Mouse (Mus musculus) cerebellum, adult 9-11 months (tissue): ENCODE measurements around the gene Vmn2r61.

Experiments used
- DNase-seq: peaks from one replicate; pipeline ENCODE4 v3.0.0; 2022

The Vmn2r61 gene

DNA sequence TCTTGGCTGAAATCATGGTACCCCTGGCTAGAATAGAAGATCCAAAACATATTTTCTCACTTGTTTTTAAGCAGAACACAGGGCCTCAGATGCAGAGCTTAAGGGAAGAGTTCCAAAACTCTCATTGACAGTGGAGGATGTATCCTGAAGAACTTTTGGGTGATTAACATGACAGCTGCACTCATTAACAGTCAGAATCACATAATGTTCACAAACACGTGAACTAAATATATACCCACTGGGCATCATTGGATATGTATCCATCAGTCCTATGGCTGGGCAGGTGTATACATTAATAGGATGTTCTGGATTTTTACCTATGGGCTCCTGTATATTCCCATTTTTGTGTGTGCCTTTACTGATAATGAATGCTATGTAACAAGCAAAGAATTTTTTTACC, at the start of gene Vmn2r61:
Gene Vmn2r61, plus strand, starts transcription at position 301 of the 400 bp plus-strand sequence.
- no peak for DNase-seq
